Mouse (Mus musculus) ES-Bruce4 (cell line): ENCODE measurements around the gene Usb1.

Experiments used
- CTCF ChIP-seq: IDR thresholded peaks from one replicate; pipeline ENCODE4 v1.8.1; 2011; ENCODE audit warnings: low read depth, low read length
- POLR2A ChIP-seq: IDR thresholded peaks from one replicate; pipeline ENCODE4 v1.8.1; 2011; ENCODE audit warnings: low read length; ENCODE audit not compliant: insufficient read depth

DNA sequence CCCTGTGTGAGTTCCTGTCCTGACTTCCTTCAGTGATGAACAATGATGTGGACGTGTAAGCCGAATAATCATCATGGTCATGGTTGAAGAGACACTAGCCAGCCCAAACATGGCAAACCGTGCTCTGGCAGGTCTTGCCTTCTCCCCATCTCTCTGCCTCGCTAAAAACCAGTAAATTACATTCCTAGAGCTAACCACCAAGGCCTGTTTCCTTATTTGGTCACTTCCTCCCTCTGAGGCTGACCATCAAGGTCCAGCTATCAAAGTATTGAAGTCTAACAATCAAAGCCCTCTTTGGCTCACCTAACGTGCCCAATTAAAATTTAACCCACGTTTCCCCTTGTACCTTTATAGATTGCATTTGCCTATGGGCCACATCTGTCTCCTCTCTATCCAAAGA is 30.2 kb downstream of the Usb1 start:
- TF ChIP-seq CTCF (no peak), POLR2A (no peak)
